Mouse (Mus musculus): ENCODE data around the gene Kif1a. TPM values are rescaled to one million over a fixed set of nuclear protein-coding genes. Genes with fewer than 3 reads are reported as not detected.

The Kif1a gene
- not detected for total RNA-seq (2023)

GRCm38 (mm10) chr1:93101571-93102061 is at the start of gene Kif1a:
TSS of gene Kif1a (minus strand) at chr1:93101951.

GRCm38 (mm10) chr1:93135036-93135526 is 33.3 kb upstream of the Kif1a start, which contains the start of gene Agxt:
TSS of gene Agxt (plus strand) at chr1:93135240.

GRCm38 (mm10) chr1:93006061-93006460 is 95.7 kb downstream of the Kif1a start, which contains the start of gene Aqp12:
TSS of gene Aqp12 (plus strand) at chr1:93006334.

Other genes starting within 250 kb of the Kif1a start
- gene Ankmy1, start 199.0 kb downstream of the Kif1a start, total RNA-seq (2023) = 1 to 10 TPM; 1.5 to 2.1 TPM
- 1 to 10 TPM; 4.4 to 6.4 TPM for gene Dusp28, start 195.0 kb downstream of the Kif1a start, total RNA-seq (2023)
- 100 to 1,000 TPM; 112 to 115 TPM for gene Rnpepl1, start 191.2 kb downstream of the Kif1a start, total RNA-seq (2023)
- 10 to 100 TPM; 23.5 to 23.8 TPM for gene Capn10, start 167.6 kb downstream of the Kif1a start, total RNA-seq (2023)
- 1 to 10 TPM in 1 of 2 experiments, under 1 TPM in 1; 0.76 to 1.6 TPM for gene Gpr35, start 151.1 kb downstream of the Kif1a start, total RNA-seq (2023)
- not detected for gene Aqp12, start 95.6 kb downstream of the Kif1a start, total RNA-seq (2023)
- gene Agxt, start 33.3 kb upstream of the Kif1a start, total RNA-seq (2023) = not detected
- not detected for gene 2310007B03Rik, start 59.0 kb upstream of the Kif1a start, total RNA-seq (2023)
- gene Crocc2, start 66.8 kb upstream of the Kif1a start, total RNA-seq (2023) = not detected
- under 1 TPM in 1 of 2 experiments, not detected in 1; 0.15 TPM for gene Sned1, start 133.9 kb upstream of the Kif1a start, total RNA-seq (2023)
- 10 to 100 TPM; 19.0 to 19.4 TPM for gene Mterf4, start 204.0 kb upstream of the Kif1a start, total RNA-seq (2023)
- 10 to 100 TPM; 25.9 to 34.8 TPM for gene Ppp1r7, start 240.9 kb upstream of the Kif1a start, total RNA-seq (2023)
- 1 to 10 TPM; 1.8 to 3.1 TPM for gene Pask, start 241.5 kb upstream of the Kif1a start, total RNA-seq (2023)